Mouse (Mus musculus): Measurements from ENCODE around the gene Zg16. TPM values are rescaled to one million over a fixed set of nuclear protein-coding genes. Genes with fewer than 3 reads are reported as not detected.

Gene Zg16
- polyA plus RNA-seq, 1 experiment from 2014 or later, result not detected

DNA sequence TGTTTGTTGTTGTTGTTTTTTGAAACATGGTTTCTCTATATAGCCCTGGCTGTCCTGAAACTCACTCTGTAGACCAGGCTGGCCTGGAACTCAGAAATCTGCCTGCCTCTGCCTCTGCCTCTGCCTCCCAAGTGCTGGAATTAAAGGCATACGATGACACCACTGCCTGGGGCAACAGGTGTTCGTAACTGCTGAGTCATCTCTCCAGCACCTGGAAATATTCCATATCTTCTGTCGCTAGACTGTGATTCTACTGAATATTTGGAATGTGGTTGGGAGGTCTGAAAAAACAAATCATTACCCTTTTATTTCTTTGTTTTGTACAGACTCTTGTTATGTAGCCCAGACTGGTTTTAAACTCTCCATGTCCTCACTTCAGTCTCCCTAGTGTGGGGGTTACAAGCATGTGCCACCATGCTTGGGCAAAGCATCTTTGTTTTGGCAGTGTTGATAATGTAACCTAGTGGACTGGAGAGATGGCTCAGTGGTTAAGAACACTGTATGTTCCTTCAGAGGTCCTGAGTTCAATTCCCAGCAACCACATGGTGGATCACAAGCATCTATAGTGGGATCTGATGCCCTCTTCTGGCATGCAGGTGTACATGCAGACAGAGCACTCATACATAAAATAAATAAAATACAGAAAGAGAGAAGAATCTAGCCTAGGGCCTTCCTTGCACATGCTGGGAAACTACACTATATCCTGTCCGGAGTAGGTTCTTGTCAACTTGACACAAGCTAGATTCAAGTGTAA lies 82.8 kb downstream of the Zg16 start:
- peaks cover 6% of the 10 kb centered on the region; the same call in 1 of the 2 replicates for H3K4me1 ChIP-seq
- WGBS, result 82% methylated on average over 4 of the region's 4 CpGs
- no peak overlapping the region for H3K4me2 ChIP-seq (replicated peaks)
- no peaks in the 10 kb centered on the region for H3K27me3 ChIP-seq
- ATAC-seq (ENCODE audit: low FRiP score, low read depth), result no peak
- H3K9me3 ChIP-seq, result no peaks in the 10 kb centered on the region
- H3K9ac ChIP-seq, result no peak overlapping the region
- H3K4me3 ChIP-seq, result no peak overlapping the region
- H3K27ac ChIP-seq, result no peak overlapping the region
- no peaks in the 10 kb centered on the region for H3K36me3 ChIP-seq

DNA sequence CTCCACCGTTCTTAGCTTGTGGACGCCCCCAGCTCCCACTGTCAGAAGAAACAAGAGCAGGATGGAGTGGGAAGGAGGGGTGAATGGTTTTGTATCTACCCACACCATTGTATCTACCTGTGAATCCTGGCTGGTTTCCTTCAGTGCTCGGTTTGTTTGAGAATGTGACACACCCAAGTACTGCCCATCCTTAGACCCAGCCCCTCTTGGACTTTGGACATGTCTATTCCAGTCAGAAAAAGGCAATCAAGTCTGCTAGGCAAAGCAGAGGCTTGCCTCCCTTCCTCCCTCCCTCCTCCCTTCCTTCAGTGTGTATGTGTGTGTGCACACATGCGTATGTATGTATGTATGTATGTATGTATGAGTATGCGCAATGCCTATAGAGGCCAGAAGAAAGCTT lies 83.5 kb downstream of the Zg16 start:
- Histone ChIP-seq H3K4me3 (no peak overlapping the region), H3K4me1 (peaks cover 6% of the 10 kb centered on the region; the same call in 1 of the 2 replicates), H3K4me2 (replicated peaks) (no peak overlapping the region), H3K27ac (no peak overlapping the region), H3K9ac (no peak overlapping the region), H3K36me3 (no peaks in the 10 kb centered on the region), H3K9me3 (no peaks in the 10 kb centered on the region), H3K27me3 (no peaks in the 10 kb centered on the region)
- WGBS, result 88% methylated on average over 5 of the region's 5 CpGs
- no peak for ATAC-seq (ENCODE audit: low FRiP score, low read depth)

Small RNAs within 50 kb of the gene (microRNA-seq; reads per million reads assigned to microRNA genes)
- gene Gm44343, result not detected

Other genes with a start within 250 kb of the Zg16 start
- gene Doc2a, start 239.9 kb downstream of the Zg16 start, polyA plus RNA-seq (2015; fragmentation: Nextera tagmentation; extraction: Ambion mirVana), result 1.5 and 1.9 TPM in 2 replicates
- gene Hirip3, start 225.4 kb downstream of the Zg16 start, polyA plus RNA-seq (2015; fragmentation: Nextera tagmentation; extraction: Ambion mirVana), result 39.8 and 48.3 TPM in 2 replicates
- gene Ino80e, start 225.0 kb downstream of the Zg16 start, polyA plus RNA-seq (2015; fragmentation: Nextera tagmentation; extraction: Ambion mirVana), result 96.8 and 108 TPM in 2 replicates
- 54.4 and 57.2 TPM in 2 replicates for gene Taok2, start 202.6 kb downstream of the Zg16 start, polyA plus RNA-seq (2015; fragmentation: Nextera tagmentation; extraction: Ambion mirVana)
- gene Tmem219, start 164.4 kb downstream of the Zg16 start, polyA plus RNA-seq (2015; fragmentation: Nextera tagmentation; extraction: Ambion mirVana), result 24.5 and 27.0 TPM in 2 replicates
- 16.9 and 17.2 TPM in 2 replicates for gene Kctd13, start 158.4 kb downstream of the Zg16 start, polyA plus RNA-seq (2015; fragmentation: Nextera tagmentation; extraction: Ambion mirVana)
- gene Asphd1, start 137.7 kb downstream of the Zg16 start, polyA plus RNA-seq (2015; fragmentation: Nextera tagmentation; extraction: Ambion mirVana), result 0.20 TPM in 1 of 2 replicates, not detected in the other
- 0.33 and 0.66 TPM in 2 replicates for gene Sez6l2, start 136.8 kb downstream of the Zg16 start, polyA plus RNA-seq (2015; fragmentation: Nextera tagmentation; extraction: Ambion mirVana)
- gene Cdipt, start 111.4 kb downstream of the Zg16 start, polyA plus RNA-seq (2015; fragmentation: Nextera tagmentation; extraction: Ambion mirVana), result 97.1 and 105 TPM in 2 replicates
- gene Cdiptos, start 111.2 kb downstream of the Zg16 start, polyA plus RNA-seq (2015; fragmentation: Nextera tagmentation; extraction: Ambion mirVana), result 0.65 and 1.9 TPM in 2 replicates
- 5.5 and 5.6 TPM in 2 replicates for gene Mvp, start 72.7 kb downstream of the Zg16 start, polyA plus RNA-seq (2015; fragmentation: Nextera tagmentation; extraction: Ambion mirVana)
- 0.31 TPM in 1 of 2 replicates, not detected in the other for gene Pagr1b, start 70.8 kb downstream of the Zg16 start, polyA plus RNA-seq (2015; fragmentation: Nextera tagmentation; extraction: Ambion mirVana)
- 48.2 and 70.2 TPM in 2 replicates for gene Pagr1a, start 70.0 kb downstream of the Zg16 start, polyA plus RNA-seq (2015; fragmentation: Nextera tagmentation; extraction: Ambion mirVana)
- 52.2 and 64.8 TPM in 2 replicates for gene Gm42742, start 66.2 kb downstream of the Zg16 start, polyA plus RNA-seq (2015; fragmentation: Nextera tagmentation; extraction: Ambion mirVana)
- gene Prrt2, start 66.1 kb downstream of the Zg16 start, polyA plus RNA-seq (2015; fragmentation: Nextera tagmentation; extraction: Ambion mirVana), result 6.9 and 10.4 TPM in 2 replicates
- gene Maz, start 60.3 kb downstream of the Zg16 start, polyA plus RNA-seq (2015; fragmentation: Nextera tagmentation; extraction: Ambion mirVana), result 61.9 and 64.6 TPM in 2 replicates
- 113 and 118 TPM in 2 replicates for gene Kif22, start 44.9 kb downstream of the Zg16 start, polyA plus RNA-seq (2015; fragmentation: Nextera tagmentation; extraction: Ambion mirVana)
- 2.6 and 2.7 TPM in 2 replicates for gene AI467606, start 4.0 kb upstream of the Zg16 start, polyA plus RNA-seq (2015; fragmentation: Nextera tagmentation; extraction: Ambion mirVana)
- gene Qprt, start 34.9 kb upstream of the Zg16 start, polyA plus RNA-seq (2015; fragmentation: Nextera tagmentation; extraction: Ambion mirVana), result 3.1 and 3.4 TPM in 2 replicates
- 0.25 and 0.34 TPM in 2 replicates for gene Spn, start 50.5 kb upstream of the Zg16 start, polyA plus RNA-seq (2015; fragmentation: Nextera tagmentation; extraction: Ambion mirVana)
- 72.2 and 72.4 TPM in 2 replicates for gene Cd2bp2, start 108.7 kb upstream of the Zg16 start, polyA plus RNA-seq (2015; fragmentation: Nextera tagmentation; extraction: Ambion mirVana)
- gene Tbc1d10b, start 121.1 kb upstream of the Zg16 start, polyA plus RNA-seq (2015; fragmentation: Nextera tagmentation; extraction: Ambion mirVana), result 31.7 and 34.8 TPM in 2 replicates
- 350 and 353 TPM in 2 replicates for gene Mylpf, start 121.6 kb upstream of the Zg16 start, polyA plus RNA-seq (2015; fragmentation: Nextera tagmentation; extraction: Ambion mirVana)
- 51.8 and 52.1 TPM in 2 replicates for gene Zfp553, start 145.7 kb upstream of the Zg16 start, polyA plus RNA-seq (2015; fragmentation: Nextera tagmentation; extraction: Ambion mirVana)
- 23.5 and 27.9 TPM in 2 replicates for gene Sept1, start 145.8 kb upstream of the Zg16 start, polyA plus RNA-seq (2015; fragmentation: Nextera tagmentation; extraction: Ambion mirVana)
- gene Zfp771, start 156.9 kb upstream of the Zg16 start, polyA plus RNA-seq (2015; fragmentation: Nextera tagmentation; extraction: Ambion mirVana), result 75.1 and 82.7 TPM in 2 replicates
- 172 and 176 TPM in 2 replicates for gene Dctpp1, start 173.4 kb upstream of the Zg16 start, polyA plus RNA-seq (2015; fragmentation: Nextera tagmentation; extraction: Ambion mirVana)
- gene Sephs2, start 186.7 kb upstream of the Zg16 start, polyA plus RNA-seq (2015; fragmentation: Nextera tagmentation; extraction: Ambion mirVana), result 69.4 and 72.8 TPM in 2 replicates
- 0.69 TPM in 2 replicates for gene Itgal, start 208.9 kb upstream of the Zg16 start, polyA plus RNA-seq (2015; fragmentation: Nextera tagmentation; extraction: Ambion mirVana)